Mouse (Mus musculus): ENCODE results near the gene Olfr448. TPM values are rescaled to one million over a fixed set of nuclear protein-coding genes. Genes with fewer than 3 reads are reported as not detected.

Olfr448 gene
- total RNA-seq (2023): not detected

GRCm38 (mm10) chr6:42890141-42890540 lies at the start of gene Olfr448:
Olfr448 (plus strand) TSS chr6:42890441.

DNA sequence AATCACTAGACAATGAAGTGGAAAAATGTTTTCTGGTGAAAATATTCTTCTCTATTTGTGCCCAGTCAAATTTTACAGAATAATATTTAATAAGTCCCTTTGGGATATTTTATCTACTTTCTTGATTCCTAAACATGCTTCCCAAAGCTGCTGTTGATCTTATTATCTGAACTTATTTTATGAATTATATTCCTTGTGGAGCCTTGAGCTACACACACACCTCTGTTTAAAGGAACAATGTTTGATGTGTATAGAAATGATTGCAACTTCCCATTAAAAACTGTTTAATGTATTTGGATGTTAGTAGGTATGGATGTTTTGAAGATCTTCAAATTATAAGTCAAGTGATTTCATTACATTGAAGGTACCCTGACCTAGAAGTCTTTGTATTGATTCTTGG lies 18.3 kb downstream of the Olfr448 start, which contains the start of gene Olfr447:
Olfr447 (plus strand) TSS at position 301 of the 400 bp plus-strand sequence.

DNA sequence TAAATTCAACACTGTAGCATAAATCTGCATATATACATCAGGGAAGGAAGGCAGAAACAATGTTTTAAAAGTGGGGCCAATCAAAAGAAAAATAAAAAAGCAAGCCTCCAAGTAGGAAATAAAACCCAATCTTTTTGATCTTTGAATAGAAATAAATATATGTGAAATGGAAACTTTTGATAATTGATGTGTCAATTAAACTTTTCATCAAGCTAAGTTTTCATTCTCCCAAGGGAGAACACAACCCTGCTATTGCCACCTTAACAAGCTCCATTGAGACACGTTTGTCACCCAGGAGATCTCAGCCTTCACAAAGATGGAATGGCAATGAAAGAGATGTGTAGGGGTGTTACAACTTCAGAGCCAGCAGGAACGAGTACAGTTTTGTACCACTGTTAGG lies 30.8 kb downstream of the Olfr448 start, which contains the start of gene Olfr446:
Olfr446 (plus strand) TSS at position 301 of the 400 bp plus-strand sequence.

Other genes with a start within 250 kb of the Olfr448 start
- not detected for gene Tcaf2, start 245.2 kb upstream of the Olfr448 start, total RNA-seq (2023)
- gene Tcaf1, start 180.4 kb upstream of the Olfr448 start, total RNA-seq (2023): not detected
- not detected for gene Olfr453, start 151.1 kb upstream of the Olfr448 start, total RNA-seq (2023)
- gene Olfr38, start 134.0 kb upstream of the Olfr448 start, total RNA-seq (2023): not detected
- not detected for gene Olfr452, start 105.3 kb upstream of the Olfr448 start, total RNA-seq (2023)
- gene Olfr450, start 78.5 kb upstream of the Olfr448 start, total RNA-seq (2023): not detected
- gene Olfr449, start 56.1 kb upstream of the Olfr448 start, total RNA-seq (2023): not detected
- not detected for gene Olfr447, start 18.4 kb downstream of the Olfr448 start, total RNA-seq (2023)
- not detected for gene Olfr446, start 30.9 kb downstream of the Olfr448 start, total RNA-seq (2023)
- gene Olfr444, start 58.6 kb downstream of the Olfr448 start, total RNA-seq (2023): not detected
- gene Olfr441, start 215.9 kb downstream of the Olfr448 start, total RNA-seq (2023): not detected